Mouse (Mus musculus) myocyte (in vitro differentiated cells): Measurements from ENCODE around the gene Kera.

Experiments used
- E2F4 ChIP-seq: IDR thresholded peaks from one replicate; pipeline ENCODE4 v1.6.1; 2011; ENCODE audit warnings: mild to moderate bottlenecking, control low read depth, moderate library complexity; ENCODE audit not compliant: insufficient read depth
- MAX ChIP-seq: IDR thresholded peaks from one replicate; pipeline ENCODE4 v1.6.1; 2011; ENCODE audit warnings: low read depth, mild to moderate bottlenecking, control low read depth
- MYOD1 ChIP-seq, 3 experiments: IDR thresholded peaks; one replicate each; pipeline ENCODE4 v1.6.1; 2011; ENCODE audit warnings: control low read depth in 2 of 3, low read depth in 2 of 3, mild to moderate bottlenecking in 2 of 3, moderate library complexity in 1 of 3; ENCODE audit not compliant: insufficient read length in 2 of 3, control insufficient read depth in 1 of 3
- MYOG ChIP-seq, 3 experiments: IDR thresholded peaks; one replicate each; pipeline ENCODE4 v1.6.1; 2011; ENCODE audit warnings: control low read depth in 2 of 3, low read depth in 2 of 3, mild to moderate bottlenecking in 2 of 3; ENCODE audit not compliant: insufficient read length in 2 of 3, control insufficient read depth in 1 of 3, insufficient read depth in 1 of 3
- POLR2A ChIP-seq: IDR thresholded peaks from one replicate; pipeline ENCODE4 v1.6.1; 2011; ENCODE audit warnings: low read depth, mild to moderate bottlenecking, control low read depth, moderate library complexity; ENCODE audit not compliant: insufficient read length
- POLR2AphosphoS2 ChIP-seq: IDR thresholded peaks from one replicate; pipeline ENCODE4 v1.6.1; 2011; ENCODE audit warnings: low read depth, control low read depth; ENCODE audit not compliant: insufficient read length
- TCF12 ChIP-seq: IDR thresholded peaks from one replicate; pipeline ENCODE4 v1.6.1; 2011; ENCODE audit warnings: mild to moderate bottlenecking, control low read depth; ENCODE audit not compliant: poor library complexity, insufficient read depth, severe bottlenecking
- TCF3 ChIP-seq: IDR thresholded peaks from one replicate; pipeline ENCODE4 v1.6.1; 2011; ENCODE audit warnings: low read depth, control low read depth; ENCODE audit not compliant: insufficient read length
- USF1 ChIP-seq: IDR thresholded peaks from one replicate; pipeline ENCODE4 v1.6.1; 2011; ENCODE audit warnings: low read depth, mild to moderate bottlenecking, control low read depth, moderate library complexity

- TF ChIP-seq POLR2A (no peak), MAX (no peak), TCF12 (no peak), POLR2AphosphoS2 (no peak), MYOG (IDR thresholded peaks at IDR 0.05; ENCODE audit: control insufficient read depth in 1 of 3, insufficient read depth in 1 of 3, insufficient read length in 2 of 3, low read depth in 2 of 3) (no peak), USF1 (no peak), E2F4 (no peak), TCF3 (no peak), MYOD1 (IDR thresholded peaks at IDR 0.05; ENCODE audit: control insufficient read depth in 1 of 3, insufficient read length in 2 of 3, low read depth in 2 of 3) (no peak)
Observed at GRCm38 (mm10) chr10:97601744-97602143, 4.9 kb upstream of the Kera start.
